Mouse (Mus musculus): ENCODE measurements around the gene Taar7d. TPM values are rescaled to one million over a fixed set of nuclear protein-coding genes. Genes with fewer than 3 reads are reported as not detected.

Gene Taar7d
- total RNA-seq (2014; rRNA removed) (not detected in 2 replicates), polyA plus RNA-seq (2015; fragmentation: Nextera tagmentation; extraction: Ambion mirVana) (not detected in 2 replicates)

DNA sequence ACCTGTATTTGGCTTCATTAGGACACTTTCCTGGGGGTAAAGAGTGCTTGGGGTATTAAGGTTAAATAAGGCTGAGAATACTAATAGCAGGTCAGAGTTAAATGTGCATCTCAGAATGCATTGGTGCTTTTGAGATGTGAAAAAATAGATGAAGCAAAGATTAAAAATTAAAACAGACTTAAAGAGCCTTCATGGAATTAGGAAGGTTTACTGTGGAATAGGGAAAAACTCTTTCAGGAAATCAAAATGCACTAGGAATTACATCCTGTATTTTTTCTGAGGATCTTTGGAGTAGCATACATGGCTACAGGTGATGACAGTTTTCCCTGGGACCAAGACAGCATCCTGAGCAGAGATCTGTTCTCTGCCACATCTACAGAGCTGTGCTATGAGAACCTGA lies at the start of gene Taar7d:
TSS of gene Taar7d (plus strand) at position 301 of the 400 bp plus-strand sequence.
- H3K9me3 ChIP-seq (ENCODE audit: low read length) = no peaks in the 10 kb centered on the region
- no peak within 1 kb of the TSS for H3K9ac ChIP-seq (replicated peaks; ENCODE audit: low read length)
- no peaks in the 10 kb centered on the region for H3K27me3 ChIP-seq (ENCODE audit: insufficient read depth, low read length)
- no peaks in the 10 kb centered on the region for H3K36me3 ChIP-seq (ENCODE audit: insufficient read depth, low read length)
- no peak within 1 kb of the TSS for H3K4me2 ChIP-seq (ENCODE audit: low read depth, low read length)
- ATAC-seq (no peak), DNase-seq (ENCODE audit: low spot score) (no peak)
- no peak for TF ChIP-seq CTCF (IDR thresholded peaks at IDR 0.05; ENCODE audit: low read depth)
- H3K4me1 ChIP-seq (ENCODE audit: insufficient read depth, low read length) = no peaks in the 10 kb centered on the region
- no peak within 1 kb of the TSS for H3K27ac ChIP-seq
- no peak within 1 kb of the TSS for H3K4me3 ChIP-seq (ENCODE audit: low read length)

GRCm38 (mm10) chr10:23977958-23978357 lies 49.1 kb upstream of the Taar7d start:
- 40% methylated on average over 4 of the region's 4 CpGs for WGBS
- ATAC-seq = no peak
- TF ChIP-seq CTCF (IDR thresholded peaks at IDR 0.05; ENCODE audit: low read depth) = no peak

GRCm38 (mm10) chr10:23978901-23979705 lies 47.9 kb upstream of the Taar7d start:
- TF ChIP-seq CTCF (IDR thresholded peaks at IDR 0.05; ENCODE audit: low read depth) = peak; percentile 87
- H3K9me3 ChIP-seq (ENCODE audit: low read length) = no peaks in the 10 kb centered on the region
- no peaks in the 10 kb centered on the region for H3K36me3 ChIP-seq (ENCODE audit: insufficient read depth, low read length)
- peak; percentile 84 for DNase-seq (ENCODE audit: low spot score)
- 41% methylated on average over 16 of the region's 16 CpGs for WGBS
- H3K4me1 ChIP-seq (ENCODE audit: insufficient read depth, low read length) = no peaks in the 10 kb centered on the region
- no peaks in the 10 kb centered on the region for H3K27me3 ChIP-seq (ENCODE audit: insufficient read depth, low read length)
- H3K4me3 ChIP-seq (ENCODE audit: low read length) = no peak overlapping the region
- peak; percentile 89 for ATAC-seq
- no peak overlapping the region for H3K9ac ChIP-seq (replicated peaks; ENCODE audit: low read length)
- H3K4me2 ChIP-seq (ENCODE audit: low read depth, low read length) = no peak overlapping the region
- no peak overlapping the region for H3K27ac ChIP-seq

More at GRCm38 (mm10) chr10:23977958-23978357, 49.1 kb upstream of the Taar7d start:
- no peak for DNase-seq (ENCODE audit: low spot score)
- Histone ChIP-seq H3K4me2 (ENCODE audit: low read depth, low read length) (no peak overlapping the region), H3K27me3 (ENCODE audit: insufficient read depth, low read length) (no peaks in the 10 kb centered on the region), H3K27ac (no peak overlapping the region), H3K9me3 (ENCODE audit: low read length) (no peaks in the 10 kb centered on the region), H3K9ac (replicated peaks; ENCODE audit: low read length) (no peak overlapping the region), H3K4me1 (ENCODE audit: insufficient read depth, low read length) (no peaks in the 10 kb centered on the region), H3K36me3 (ENCODE audit: insufficient read depth, low read length) (no peaks in the 10 kb centered on the region), H3K4me3 (ENCODE audit: low read length) (no peak overlapping the region)

GRCm38 (mm10) chr10:23985546-23985945 lies 41.5 kb upstream of the Taar7d start, which contains the start of gene Taar6:
Gene Taar6 (minus strand): TSS chr10:23985646.
- no peaks in the 10 kb centered on the region for H3K4me1 ChIP-seq (ENCODE audit: insufficient read depth, low read length)
- no peak within 1 kb of the TSS for H3K9ac ChIP-seq (replicated peaks; ENCODE audit: low read length)
- TF ChIP-seq CTCF (IDR thresholded peaks at IDR 0.05; ENCODE audit: low read depth) = no peak
- no peak within 1 kb of the TSS for H3K4me3 ChIP-seq (ENCODE audit: low read length)
- no peak within 1 kb of the TSS for H3K4me2 ChIP-seq (ENCODE audit: low read depth, low read length)
- no peaks in the 10 kb centered on the region for H3K9me3 ChIP-seq (ENCODE audit: low read length)
- DNase-seq (ENCODE audit: low spot score) (no peak), ATAC-seq (no peak)
- no peaks in the 10 kb centered on the region for H3K27me3 ChIP-seq (ENCODE audit: insufficient read depth, low read length)
- WGBS = 70% methylated on average over 8 of the region's 8 CpGs
- H3K36me3 ChIP-seq (ENCODE audit: insufficient read depth, low read length) = no peaks in the 10 kb centered on the region
- no peak within 1 kb of the TSS for H3K27ac ChIP-seq

- H3K36me3 ChIP-seq (ENCODE audit: insufficient read depth, low read length) = no peaks in the 10 kb centered on the region
- H3K4me1 ChIP-seq (ENCODE audit: insufficient read depth, low read length) = no peaks in the 10 kb centered on the region
- H3K27ac ChIP-seq = no peak overlapping the region
- no peak overlapping the region for H3K4me2 ChIP-seq (ENCODE audit: low read depth, low read length)
- DNase-seq (ENCODE audit: low spot score) = no peak
- H3K9me3 ChIP-seq (ENCODE audit: low read length) = no peaks in the 10 kb centered on the region
- no peak for ATAC-seq
- H3K4me3 ChIP-seq (ENCODE audit: low read length) = no peak overlapping the region
- TF ChIP-seq CTCF (IDR thresholded peaks at IDR 0.05; ENCODE audit: low read depth) = no peak
- 78% methylated on average over 5 of the region's 5 CpGs for WGBS
- H3K9ac ChIP-seq (replicated peaks; ENCODE audit: low read length) = no peak overlapping the region
- no peaks in the 10 kb centered on the region for H3K27me3 ChIP-seq (ENCODE audit: insufficient read depth, low read length)
Measured at GRCm38 (mm10) chr10:23986419-23986818, 40.6 kb upstream of the Taar7d start.

DNA sequence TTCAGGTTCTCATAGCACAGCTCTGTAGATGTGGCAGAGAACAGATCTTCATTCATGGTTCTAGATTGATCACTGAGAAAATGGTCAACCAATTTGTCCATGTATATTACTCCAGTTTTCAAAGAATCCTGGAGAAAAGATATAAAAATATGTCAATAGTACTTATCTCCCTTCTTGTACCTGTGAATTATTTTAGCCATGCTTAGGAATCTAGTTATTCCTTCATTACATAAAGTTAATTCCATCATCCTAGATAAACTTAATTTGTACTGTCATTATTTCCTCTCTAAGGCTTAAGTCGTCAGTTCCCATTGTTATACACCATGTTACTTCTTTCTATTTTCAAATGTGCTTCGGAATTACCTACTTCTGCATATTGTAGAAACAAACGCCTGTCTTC lies 33.6 kb upstream of the Taar7d start, which contains the start of gene Taar7a:
TSS of gene Taar7a (minus strand) at position 101 of the 400 bp plus-strand sequence.
- Histone ChIP-seq H3K27me3 (ENCODE audit: insufficient read depth, low read length) (no peaks in the 10 kb centered on the region), H3K4me3 (ENCODE audit: low read length) (no peak within 1 kb of the TSS), H3K9me3 (ENCODE audit: low read length) (no peaks in the 10 kb centered on the region), H3K9ac (replicated peaks; ENCODE audit: low read length) (no peak within 1 kb of the TSS), H3K4me2 (ENCODE audit: low read depth, low read length) (no peak within 1 kb of the TSS), H3K36me3 (ENCODE audit: insufficient read depth, low read length) (no peaks in the 10 kb centered on the region), H3K27ac (no peak within 1 kb of the TSS), H3K4me1 (ENCODE audit: insufficient read depth, low read length) (no peaks in the 10 kb centered on the region)
- ATAC-seq (no peak), DNase-seq (ENCODE audit: low spot score) (no peak)
- WGBS = 86% methylated on average over 3 of the region's 3 CpGs
- TF ChIP-seq CTCF (IDR thresholded peaks at IDR 0.05; ENCODE audit: low read depth) = no peak

DNA sequence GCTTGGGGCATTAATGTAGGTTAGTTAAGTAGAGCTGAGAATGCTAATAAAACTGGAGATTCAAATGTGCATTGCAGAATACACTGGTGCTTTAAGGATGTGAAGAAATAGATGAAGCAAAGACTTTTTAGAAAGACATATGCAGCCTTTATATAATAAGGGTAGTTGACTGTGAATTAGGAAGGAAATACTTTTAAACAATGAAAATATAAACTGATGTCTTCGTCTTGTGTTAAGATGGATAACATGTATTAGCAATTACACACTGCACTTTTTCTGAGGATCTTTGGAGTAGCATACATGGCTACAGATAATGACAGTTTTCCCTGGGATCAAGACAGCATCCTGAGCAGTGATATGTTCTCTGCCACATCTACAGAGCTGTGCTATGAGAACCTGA lies 27.4 kb upstream of the Taar7d start, which contains the start of gene Taar7b:
TSS of gene Taar7b (plus strand) at position 301 of the 400 bp plus-strand sequence.
- H3K4me1 ChIP-seq (ENCODE audit: insufficient read depth, low read length) = no peaks in the 10 kb centered on the region
- no peak for DNase-seq (ENCODE audit: low spot score)
- ATAC-seq = no peak
- TF ChIP-seq CTCF (IDR thresholded peaks at IDR 0.05; ENCODE audit: low read depth) = no peak
- H3K27ac ChIP-seq = no peak within 1 kb of the TSS
- H3K4me2 ChIP-seq (ENCODE audit: low read depth, low read length) = no peak within 1 kb of the TSS
- H3K36me3 ChIP-seq (ENCODE audit: insufficient read depth, low read length) = no peaks in the 10 kb centered on the region
- H3K4me3 ChIP-seq (ENCODE audit: low read length) = no peak within 1 kb of the TSS
- H3K9me3 ChIP-seq (ENCODE audit: low read length) = no peaks in the 10 kb centered on the region
- H3K27me3 ChIP-seq (ENCODE audit: insufficient read depth, low read length) = no peaks in the 10 kb centered on the region
- 95% methylated on average over 1 of the region's 1 CpGs for WGBS
- no peak within 1 kb of the TSS for H3K9ac ChIP-seq (replicated peaks; ENCODE audit: low read length)
